Mouse (Mus musculus) liver, adult 2 months (tissue): ENCODE measurements around the gene Jund.

Experiments
- CTCF ChIP-seq: fragments of 200-500 bp; IDR thresholded peaks from 2 replicates; pipeline ENCODE4 v1.5.1; 2011; ENCODE audit warnings: low read depth, low read length, control low read depth
- POLR2A ChIP-seq: fragments of 200-500 bp; IDR thresholded peaks from 2 replicates; pipeline ENCODE4 v1.6.1; 2011; ENCODE audit warnings: low read length, control low read depth; ENCODE audit not compliant: insufficient read depth; ENCODE audit errors: extremely low read depth

GRCm38 (mm10) chr8:70702842-70703182 lies 4.1 kb downstream of the Jund start:
- no peak for TF ChIP-seq CTCF
- TF ChIP-seq POLR2A, result no peak
